Mouse (Mus musculus) monocyte, adult 5-6 weeks (primary cell): ENCODE results near the gene Abcg4. TPM values are rescaled to one million over a fixed set of nuclear protein-coding genes. Genes with fewer than 3 reads are reported as not detected.

Experiments
- ATAC-seq: fragments of 153-309, 156-312 bp; replicated peaks from 2 replicates; pipeline ENCODE4 v1.8.0; 2017; ENCODE audit warnings: mild to moderate bottlenecking; ENCODE audit not compliant: low TSS enrichment, insufficient number of reproducible peaks, severe bottlenecking, poor library complexity, low FRiP score
- total RNA-seq: library from RNA; stranded (forward); fragments of 200-1000, 200-491, 200-594 nt; gene quantifications from 3 replicates; pipeline ENCODE4 v1.2.3, GENCODE M21; 2017

The Abcg4 gene
- total RNA-seq, 1 experiment from 2014 or later = not detected

DNA sequence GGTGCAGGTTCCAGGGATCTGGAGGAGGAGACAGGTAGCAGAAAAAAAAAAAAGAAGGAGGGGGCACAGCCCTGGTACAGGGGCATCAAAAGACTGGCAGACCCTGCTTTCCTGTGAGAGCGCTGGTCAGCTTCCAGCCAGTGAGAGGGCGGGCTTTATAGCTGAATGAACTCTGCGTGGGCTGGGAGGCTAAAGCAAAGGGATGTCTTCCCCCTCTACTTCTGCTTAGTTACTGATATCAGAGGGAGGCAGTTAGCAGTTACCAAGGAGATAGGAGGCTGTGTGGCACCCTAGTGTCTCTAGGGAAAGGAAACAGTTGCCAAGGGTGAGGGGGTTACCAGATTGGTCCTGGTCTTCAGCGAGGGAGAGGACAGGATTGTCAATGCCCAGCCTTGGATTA is 38.0 kb downstream of the Abcg4 start:
- no peak for ATAC-seq

DNA sequence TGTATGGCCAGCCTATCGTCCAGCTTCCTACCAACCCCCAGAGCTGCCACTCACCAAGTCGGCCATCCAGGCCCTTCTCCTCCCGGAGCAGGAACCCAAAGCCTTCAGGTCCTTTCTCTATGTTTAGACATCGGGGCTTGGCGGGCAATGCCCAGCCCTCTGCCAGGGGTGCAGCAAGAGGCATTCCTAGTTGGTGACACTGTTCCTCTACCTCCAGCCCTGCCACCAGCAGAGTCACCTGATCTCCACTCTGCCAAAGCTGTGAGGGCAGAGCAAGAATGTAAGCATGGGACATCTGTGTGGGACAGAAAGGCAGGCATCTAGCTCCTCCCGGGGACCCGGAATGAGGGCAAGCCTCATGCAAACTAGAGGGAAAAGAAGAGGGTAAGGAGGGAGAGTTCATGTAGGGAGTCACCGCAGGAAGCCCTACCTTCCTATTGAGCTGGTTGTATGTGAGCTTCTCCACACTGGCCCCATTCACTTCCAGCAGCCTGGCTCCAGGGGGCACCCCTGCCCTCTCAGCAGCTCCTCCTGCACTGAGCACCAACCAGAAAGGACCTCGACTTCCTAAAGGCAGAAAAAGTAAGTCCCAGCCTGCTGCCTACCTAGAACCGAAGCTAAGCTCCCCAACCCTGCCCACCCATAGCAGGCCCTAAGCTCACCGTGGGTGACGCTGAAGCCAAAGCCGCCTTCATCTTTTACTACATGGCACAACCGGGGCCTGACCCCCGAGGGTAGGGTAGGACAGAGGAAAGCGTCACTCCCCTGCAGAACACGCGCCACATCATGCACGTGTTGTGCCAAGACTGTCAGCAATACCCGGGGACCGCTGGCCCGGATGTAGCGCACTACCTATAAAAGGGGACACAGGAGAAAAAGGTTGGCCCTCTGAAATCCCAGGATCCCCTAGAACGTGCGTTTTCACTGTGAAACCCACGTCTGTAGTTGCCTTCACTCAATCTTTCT is 39.0 kb downstream of the Abcg4 start:
- ATAC-seq = peak; percentile 69; the same call in 1 of the 2 replicates

DNA sequence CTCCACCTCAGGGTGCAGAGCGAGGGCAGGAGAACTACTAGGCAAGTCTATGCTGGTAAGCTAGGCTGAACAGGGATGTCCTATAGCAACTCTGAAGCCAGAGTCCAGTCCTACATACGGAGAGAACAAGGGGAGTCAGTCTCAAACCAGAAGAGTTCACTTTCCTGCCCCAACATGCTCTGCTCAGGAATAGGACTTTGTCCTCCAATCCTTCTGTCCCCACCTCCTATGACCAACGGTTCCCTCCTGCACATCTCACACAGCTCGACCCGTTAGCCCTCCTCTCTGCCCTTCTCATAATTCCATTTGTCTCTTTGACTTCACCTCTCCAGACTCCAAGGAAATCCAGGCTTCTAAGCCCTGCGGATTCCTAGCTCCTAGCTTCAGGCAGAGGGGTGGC is 40.5 kb downstream of the Abcg4 start:
- no peak for ATAC-seq

DNA sequence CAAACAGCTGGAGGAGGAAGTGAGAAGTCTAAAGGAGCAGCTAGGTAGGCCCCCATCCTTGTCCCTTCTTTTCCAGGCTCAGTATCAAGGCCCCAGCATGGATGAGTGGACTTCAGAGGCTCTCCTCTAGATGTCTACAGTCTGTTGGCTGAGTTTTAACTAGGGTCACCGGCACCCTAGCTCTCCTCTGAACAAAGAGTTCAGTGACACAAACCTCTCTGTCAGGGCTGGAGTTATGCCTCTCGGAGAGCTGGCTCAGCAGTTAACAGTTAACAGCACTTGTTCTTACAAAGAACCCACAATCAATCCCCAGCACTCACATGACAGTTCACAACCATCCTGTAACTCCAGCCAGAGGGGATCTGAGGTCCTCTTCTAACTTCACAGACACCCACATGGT is 44.8 kb downstream of the Abcg4 start:
- ATAC-seq = no peak

DNA sequence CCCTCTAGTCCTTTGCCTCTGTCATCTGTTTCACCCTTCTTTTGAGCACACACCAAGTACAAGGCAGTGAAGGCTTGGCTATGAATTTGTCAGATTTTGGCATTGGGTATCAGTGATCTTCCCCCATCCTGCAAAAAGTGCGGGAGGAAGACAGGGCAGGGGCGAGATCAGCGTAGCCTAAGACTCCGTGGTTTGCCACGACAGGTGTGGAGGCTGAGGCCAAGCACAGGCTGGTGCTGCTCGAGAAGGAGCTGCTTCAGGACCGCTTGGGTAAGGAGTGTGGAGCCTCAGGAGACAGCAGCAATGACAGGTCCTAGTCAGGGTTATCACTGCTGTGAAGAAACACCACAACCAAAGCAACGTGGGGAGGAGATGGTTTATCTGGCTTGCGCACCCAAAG is 47.0 kb downstream of the Abcg4 start:
- no peak for ATAC-seq

DNA sequence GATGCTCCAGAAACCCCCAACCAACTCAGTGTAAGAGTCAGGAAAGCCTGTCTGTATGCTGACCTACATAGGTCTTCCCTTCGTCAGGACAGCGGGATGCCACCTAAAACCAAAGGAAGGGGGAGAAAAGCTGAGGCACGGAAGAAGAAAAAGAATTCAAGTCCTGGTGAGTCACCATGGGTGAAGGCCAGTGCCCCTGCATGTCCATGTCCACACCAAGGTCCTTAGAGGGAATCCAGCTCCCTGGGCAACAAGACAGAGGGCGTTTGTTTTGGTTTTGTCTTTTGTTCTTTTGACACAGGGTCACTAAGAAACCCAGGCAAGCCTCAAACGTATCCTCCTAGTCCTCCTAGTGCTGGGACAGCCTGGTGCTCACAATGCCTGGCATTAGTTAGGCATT is 47.5 kb downstream of the Abcg4 start:
- ATAC-seq = no peak

DNA sequence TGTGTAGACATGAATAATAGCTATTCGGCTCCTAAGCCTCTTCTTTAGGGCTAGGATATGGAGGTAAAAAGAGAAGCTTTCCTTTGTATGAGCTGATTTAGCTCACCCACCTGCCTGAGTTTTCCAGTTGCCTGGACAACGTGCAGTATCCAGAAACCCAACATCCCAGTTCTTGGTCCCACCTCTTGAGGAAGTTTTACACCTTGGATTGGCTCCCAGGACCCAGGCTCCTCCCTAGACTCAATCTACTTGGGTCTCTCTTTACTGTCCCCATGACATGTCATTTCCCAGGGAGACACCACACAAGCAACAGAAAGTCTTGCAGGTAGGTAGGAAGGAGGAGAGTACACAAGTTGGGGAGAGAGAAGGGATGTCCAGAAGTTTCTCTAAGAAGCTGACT is 48.0 kb downstream of the Abcg4 start, which contains the start of gene Ccdc153:
Gene Ccdc153 (plus strand): TSS at position 278 of the 400 bp plus-strand sequence.
- ATAC-seq = no peak

DNA sequence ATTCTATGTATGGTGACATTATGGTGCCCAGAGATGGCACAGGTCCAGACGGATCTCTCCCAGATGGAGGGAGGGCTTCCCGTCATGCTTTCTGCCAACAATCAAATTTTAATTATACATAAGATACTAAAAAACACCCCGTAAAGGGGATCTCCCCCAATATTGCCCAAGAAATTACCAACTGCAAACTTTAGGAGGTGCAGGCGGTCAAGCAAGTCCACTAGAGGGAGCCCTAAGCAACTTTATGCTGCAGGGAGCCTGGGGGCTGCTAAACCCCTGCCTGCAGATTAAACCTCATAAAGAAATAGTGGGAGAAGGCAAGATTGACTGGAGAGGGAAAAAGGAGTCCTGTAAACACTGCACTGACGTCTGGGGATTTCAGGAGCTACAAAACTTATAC is 49.0 kb downstream of the Abcg4 start:
- ATAC-seq = 0 out of 2 replicates have a peak, but pooled peaks have one; percentile 29

DNA sequence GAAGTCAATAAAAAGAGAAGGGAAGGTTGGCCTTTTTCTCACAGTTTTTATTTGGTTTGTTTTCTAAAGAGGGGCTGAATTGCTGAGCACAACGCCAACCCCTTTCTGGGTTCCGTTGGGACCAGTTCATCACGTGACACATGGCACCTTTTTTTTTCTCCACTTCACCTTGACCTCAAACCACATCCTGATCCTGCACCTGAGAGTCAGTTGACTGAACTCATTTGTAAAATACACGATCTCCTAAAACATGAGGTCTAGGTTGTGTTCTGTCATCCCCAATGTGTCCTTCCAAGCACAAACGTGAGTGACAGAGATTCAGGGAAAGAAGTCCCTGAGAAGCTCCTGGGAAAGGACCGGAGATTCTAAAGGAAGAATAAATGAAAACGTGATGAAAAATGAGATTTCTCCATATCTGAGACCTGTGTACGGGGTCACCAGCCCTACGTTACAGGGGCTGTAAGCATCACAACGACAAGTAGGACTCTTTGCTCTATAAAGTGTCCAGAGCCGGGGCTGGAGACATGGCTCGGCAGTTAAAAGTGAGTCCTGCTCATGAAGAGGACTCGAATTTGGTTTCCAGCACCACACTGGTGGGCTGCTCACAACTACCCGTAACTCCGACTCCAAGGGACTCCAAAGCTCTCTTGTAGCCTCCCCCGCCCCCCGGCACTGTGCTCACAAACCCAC is 49.8 kb downstream of the Abcg4 start:
- no peak for ATAC-seq

DNA sequence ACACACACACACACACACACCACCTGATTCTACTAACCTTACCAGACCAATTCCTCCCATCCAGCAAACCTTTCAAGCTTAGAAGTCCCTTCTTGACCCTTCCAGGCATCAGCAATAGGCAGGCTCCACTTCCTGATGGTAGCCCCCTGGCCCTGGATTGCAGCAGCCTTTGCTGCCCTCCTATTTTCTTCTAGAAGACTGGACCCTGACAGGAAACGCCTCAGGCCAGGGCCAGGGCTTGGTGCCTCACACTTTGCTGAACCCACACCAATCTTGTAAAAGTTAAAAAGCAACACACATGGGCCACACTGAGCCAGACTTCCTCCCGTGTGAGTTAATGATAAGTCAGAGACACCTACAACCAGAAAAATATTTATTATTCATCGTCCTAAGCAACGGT is 51.3 kb downstream of the Abcg4 start:
- no peak for ATAC-seq

DNA sequence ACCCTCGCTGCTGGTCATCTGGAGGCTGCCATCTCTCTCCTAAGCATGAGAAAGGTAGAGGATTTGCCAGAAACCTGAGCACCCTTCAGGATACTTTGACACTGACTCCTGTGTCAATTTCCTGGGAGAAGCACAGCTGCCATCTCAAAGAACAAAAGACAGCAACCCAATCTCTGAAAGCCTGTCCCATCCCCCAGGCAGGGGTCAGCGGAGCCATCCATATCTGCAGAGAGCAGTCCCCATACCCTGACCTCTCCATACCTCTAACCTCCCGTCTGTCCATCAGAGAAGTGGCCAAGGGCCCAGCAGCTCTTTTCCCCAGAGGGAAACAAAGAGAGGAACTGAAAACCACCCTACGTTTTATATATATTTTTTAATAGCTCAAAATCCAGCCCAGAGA is 51.8 kb downstream of the Abcg4 start:
- no peak for ATAC-seq

DNA sequence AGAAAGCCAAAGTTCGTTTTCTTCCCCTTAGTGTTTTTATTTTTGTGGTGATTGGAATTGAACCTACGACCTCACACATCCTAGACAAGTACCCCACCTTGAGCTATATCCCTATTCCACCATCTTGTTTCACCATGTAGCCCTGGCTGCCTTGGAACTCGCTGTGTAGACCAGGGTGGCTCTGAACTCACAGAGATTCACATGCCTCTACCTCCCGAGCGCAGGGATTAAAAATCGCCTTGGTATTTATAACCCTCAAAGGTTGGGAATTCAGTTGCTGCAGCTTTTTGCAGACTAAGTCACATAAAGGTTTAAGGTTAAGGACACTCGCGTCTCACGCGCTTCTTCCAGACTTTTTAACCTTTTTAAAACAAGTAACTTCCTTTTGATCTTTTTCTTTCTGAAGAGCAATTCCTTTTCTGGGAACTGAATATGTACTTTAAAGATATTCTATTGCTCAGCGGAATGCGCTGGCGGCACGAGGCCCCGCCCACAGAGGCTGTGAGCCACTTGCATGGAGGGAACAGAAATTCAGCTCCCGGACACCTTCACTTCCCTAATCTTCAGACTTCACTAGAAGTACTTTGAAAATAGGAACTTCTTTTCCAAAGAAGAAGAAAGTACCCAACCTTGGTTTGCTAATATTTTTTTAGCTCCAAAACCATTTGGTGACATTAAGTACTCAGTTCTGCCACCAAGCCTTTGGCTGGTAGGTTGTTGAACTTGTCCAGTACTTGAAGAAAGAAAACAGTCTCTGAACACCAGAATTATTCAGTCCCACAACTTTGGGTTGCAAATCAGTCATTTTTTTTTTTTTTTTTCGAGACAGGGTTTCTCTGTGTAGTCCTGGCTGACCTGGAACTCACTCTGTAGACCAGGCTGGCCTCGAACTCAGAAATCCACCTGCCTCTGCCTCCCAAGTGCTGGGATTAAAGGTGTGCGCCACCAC is 53.7 kb downstream of the Abcg4 start:
- ATAC-seq = peak; percentile 68

DNA sequence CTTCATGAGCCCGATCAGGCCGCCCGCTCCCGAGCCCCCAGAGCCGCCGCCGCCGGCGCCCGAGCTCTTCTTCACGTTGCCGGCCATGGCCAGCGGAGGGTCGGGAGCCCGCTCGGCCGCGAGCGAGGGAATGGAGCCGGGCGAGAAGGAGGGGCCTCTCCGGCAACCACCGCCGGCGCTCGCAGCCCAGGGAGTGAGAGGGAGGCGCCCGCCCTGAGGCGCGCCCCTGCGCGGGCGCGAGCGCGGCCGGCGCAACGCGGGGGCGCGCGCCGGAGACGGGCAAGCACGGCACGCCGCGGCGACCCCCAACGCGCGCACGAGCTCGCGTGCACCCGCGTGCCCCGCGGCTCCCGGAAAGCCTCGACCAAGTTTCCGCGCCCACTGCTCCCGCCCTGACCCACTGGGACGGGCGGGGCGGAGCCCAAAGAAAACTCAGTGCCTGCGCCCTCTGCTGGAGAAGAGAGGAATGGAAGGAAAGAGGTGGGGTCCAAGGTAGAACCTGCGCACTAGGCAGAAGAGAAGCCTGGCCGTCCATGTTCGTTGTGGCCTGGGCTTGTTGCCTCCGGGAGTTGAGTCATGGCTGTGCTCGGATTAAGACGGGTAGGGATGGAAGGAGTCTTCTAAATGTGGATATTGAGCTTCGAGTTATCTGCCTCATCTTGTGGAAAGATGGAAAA is 54.5 kb downstream of the Abcg4 start, which contains the start of gene Cbl:
Gene Cbl (minus strand): TSS at position 248 of the 677 bp plus-strand sequence.
- ATAC-seq = peak; percentile 87

DNA sequence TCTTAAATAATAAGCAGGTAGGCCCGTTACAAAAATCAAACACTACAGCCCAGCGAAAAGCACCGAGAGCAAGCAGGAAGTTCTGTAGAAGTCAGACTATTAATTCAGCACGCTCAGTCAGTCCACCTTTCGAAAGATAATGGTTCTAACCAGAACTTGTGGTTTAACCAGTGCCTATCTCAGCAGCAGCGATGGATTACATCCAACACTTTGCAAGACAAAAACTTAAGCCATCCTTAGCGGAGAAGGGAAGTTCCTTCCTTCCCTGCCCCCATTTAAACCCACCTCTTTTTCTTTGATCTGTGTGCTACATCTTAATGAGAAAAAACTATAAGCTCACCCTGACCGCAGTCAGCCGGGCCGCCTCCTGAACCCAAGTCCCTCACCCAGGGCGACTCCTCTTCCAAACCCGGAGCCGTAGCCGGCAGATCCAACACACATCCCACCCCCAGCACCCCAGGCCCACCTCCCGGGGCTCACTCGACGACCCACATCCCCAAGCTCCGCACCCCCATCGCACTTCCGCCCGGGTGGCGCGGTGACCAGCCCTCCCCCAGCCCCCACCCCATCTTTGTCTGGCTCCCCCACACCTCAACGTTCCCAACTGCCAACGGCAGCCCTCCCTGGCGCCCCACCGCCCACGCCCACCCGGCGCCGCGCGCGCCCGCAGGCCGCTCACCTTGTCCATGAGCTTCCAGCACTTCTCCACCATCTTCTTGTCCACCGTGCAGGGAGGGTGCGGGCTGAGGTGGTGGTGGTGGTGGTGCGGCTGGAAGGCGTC is 55.2 kb downstream of the Abcg4 start:
- no peak for ATAC-seq

DNA sequence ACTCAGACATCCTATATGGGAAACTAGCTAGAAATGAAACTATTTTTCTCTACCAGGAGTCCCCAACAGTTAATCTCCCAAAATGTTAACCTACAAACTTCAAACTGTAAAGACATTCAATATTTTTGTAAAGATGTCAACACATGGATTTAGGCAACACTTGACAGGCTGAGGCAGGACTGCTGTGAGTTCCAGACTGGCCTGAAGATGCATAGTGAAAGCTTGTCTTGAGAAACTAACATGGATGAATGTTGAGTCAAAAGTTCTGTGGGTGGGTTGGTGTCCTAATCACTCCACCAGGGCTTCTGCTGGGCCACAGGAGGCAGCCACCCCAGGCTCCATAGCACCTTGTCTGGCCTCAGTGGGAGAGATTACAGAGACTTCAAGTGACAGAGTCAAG is 56.8 kb downstream of the Abcg4 start:
- ATAC-seq = no peak

DNA sequence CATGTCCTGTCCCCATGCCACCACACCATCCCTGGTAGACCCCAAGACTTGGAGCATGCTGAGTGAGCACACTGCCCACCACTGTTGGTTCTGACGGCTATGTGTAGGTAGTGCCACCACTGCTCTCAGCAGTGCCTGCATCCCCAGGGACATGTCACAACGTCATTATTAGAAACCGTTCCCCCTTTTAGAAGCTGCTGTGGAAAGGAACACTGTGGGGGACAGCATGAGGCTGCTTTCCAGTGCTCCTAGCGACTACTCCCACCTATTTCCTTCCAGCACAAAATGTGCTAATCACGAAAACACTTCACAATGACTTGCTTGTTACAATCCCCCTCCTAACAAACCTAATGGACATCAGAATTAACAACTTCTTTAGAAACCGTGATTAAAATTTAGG is 62.4 kb downstream of the Abcg4 start:
- ATAC-seq = no peak
